In the genomic region with DNA sequence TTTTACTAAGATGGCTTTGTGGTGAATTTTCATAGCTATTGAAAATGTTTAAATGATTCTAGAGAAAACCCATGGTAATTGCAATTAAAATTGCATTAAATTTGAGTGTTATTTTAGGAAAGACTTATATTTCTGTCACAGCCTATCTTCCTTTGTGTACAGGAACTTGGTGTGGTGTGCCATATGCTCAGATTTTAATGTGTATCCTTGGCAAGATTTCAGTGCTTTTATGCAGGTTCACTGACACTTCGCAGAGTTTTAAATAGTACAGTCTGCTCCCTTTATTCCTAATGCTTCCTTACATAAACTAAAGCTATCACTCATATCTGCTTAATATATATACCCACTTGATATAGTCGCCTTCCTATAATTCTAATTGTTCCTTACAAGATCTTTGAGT, we compare ENCODE assay signal across 17 mouse cellular contexts.
A peak's percentile ranks its signal among the peaks of the same experiment; 100 is the strongest.
DNase-seq lines count a peak whose midpoint lies in the region; ATAC-seq and TF ChIP-seq lines count a peak whose summit lies in the region.
"Had no signal": no experiment of that assay in that cellular context is flagged by ENCODE, and none has a peak within 500 bp of the region (broad histone marks: within the 10 kb centered on the region; RNA-seq: fewer than 3 reads in every experiment).

No protein-coding gene starts in this region.

- no peak for DNase-seq in frontal cortex, postnatal 14 days (ENCODE audit: low spot score in 2 of 2)
- peak; percentile 61 for DNase-seq in brain, embryonic 14.5 days (ENCODE audit: low read depth)
- no peak for DNase-seq in left cerebral cortex, adult 11 months (ENCODE audit: low spot score)
- DNase-seq: adrenal gland, adult 2 months; adrenal gland, postnatal 10 days; adrenal gland, postnatal 25 days; cerebellum, adult 11 months; cerebellum, adult 18-20 months; cerebellum, adult 8-10 months; cerebellum, adult 9-11 months; cerebellum, postnatal 14 days; cerebellum, postnatal 36 days; embryo, embryonic 11 days; forebrain, postnatal 0 days had no signal

- 0 out of 2 replicates have a peak, but pooled peaks have one; percentile 23 for ATAC-seq in frontal cortex, adult (ENCODE audit: low TSS enrichment)
- no peak for ATAC-seq in erythroblast, adult 5-6 weeks (replicated peaks; ENCODE audit: low FRiP score, poor library complexity, severe bottlenecking)
- ATAC-seq: forebrain, embryonic 15.5 days; forebrain, postnatal 0 days had no signal

- no peak for TF ChIP-seq CTCF in brain, embryonic 14.5 days (IDR thresholded peaks at IDR 0.05; ENCODE audit: borderline replicate concordance, extremely low read depth, insufficient read depth, insufficient read length)

- TF ChIP-seq POLR2A in brain, embryonic 14.5 days (IDR thresholded peaks at IDR 0.05; ENCODE audit: borderline replicate concordance, extremely low read depth, insufficient read depth, insufficient read length, poor library complexity, severe bottlenecking): no peak
